Mouse (Mus musculus): ENCODE results near the gene AI597479.
"Not testable (repeated sequence)": the region's sequence is repeated elsewhere in the genome, so short reads cannot be mapped to it uniquely, and the experiment has no call there.

The AI597479 gene

GRCm38 (mm10) chr1:43124726-43125125, 26.2 kb downstream of the AI597479 start:
- DNase-seq (ENCODE audit: low spot score in 2 of 2): no peak

GRCm38 (mm10) chr1:43127196-43127595, 28.7 kb downstream of the AI597479 start:
- DNase-seq (ENCODE audit: low spot score in 2 of 2): no peak

GRCm38 (mm10) chr1:43127820-43128610, 29.5 kb downstream of the AI597479 start:
- no peak for DNase-seq (ENCODE audit: low spot score in 2 of 2)

- no peak for DNase-seq (ENCODE audit: low spot score in 2 of 2)
Measured at GRCm38 (mm10) chr1:43130219-43130981, 31.9 kb downstream of the AI597479 start.

GRCm38 (mm10) chr1:43131591-43131990, 33.1 kb downstream of the AI597479 start:
- no peak for DNase-seq (ENCODE audit: low spot score in 2 of 2)

- not testable (repeated sequence) for DNase-seq (ENCODE audit: low spot score in 2 of 2)
Measured at GRCm38 (mm10) chr1:43136488-43137029, 38.0 kb downstream of the AI597479 start.

- DNase-seq (ENCODE audit: low spot score in 2 of 2): no peak
Measured at GRCm38 (mm10) chr1:43137334-43137733, 38.8 kb downstream of the AI597479 start.

GRCm38 (mm10) chr1:43138268-43138812, 39.8 kb downstream of the AI597479 start:
- no peak for DNase-seq (ENCODE audit: low spot score in 2 of 2)

GRCm38 (mm10) chr1:43139587-43140266, 41.2 kb downstream of the AI597479 start:
- DNase-seq (ENCODE audit: low spot score in 2 of 2): peak; percentile 71 to 89

- peak in 1 of 2 experiments; percentile 34 for DNase-seq (ENCODE audit: low spot score in 2 of 2)
Measured at GRCm38 (mm10) chr1:43141555-43141961, 43.0 kb downstream of the AI597479 start.

GRCm38 (mm10) chr1:43142849-43143248, 44.3 kb downstream of the AI597479 start:
- no peak for DNase-seq (ENCODE audit: low spot score in 2 of 2)

- DNase-seq (ENCODE audit: low spot score in 2 of 2): no peak
Measured at GRCm38 (mm10) chr1:43143284-43143683, 44.8 kb downstream of the AI597479 start.

- DNase-seq (ENCODE audit: low spot score in 2 of 2): no peak
Measured at GRCm38 (mm10) chr1:43143791-43144190, 45.3 kb downstream of the AI597479 start.

- no peak for DNase-seq (ENCODE audit: low spot score in 2 of 2)
Measured at GRCm38 (mm10) chr1:43144338-43144906, 45.9 kb downstream of the AI597479 start.

GRCm38 (mm10) chr1:43145388-43145787, 46.9 kb downstream of the AI597479 start:
- no peak for DNase-seq (ENCODE audit: low spot score in 2 of 2)

GRCm38 (mm10) chr1:43147474-43147873, 49.0 kb downstream of the AI597479 start:
- no peak for DNase-seq (ENCODE audit: low spot score in 2 of 2)

- DNase-seq (ENCODE audit: low spot score in 2 of 2): no peak
Measured at GRCm38 (mm10) chr1:43150225-43150624, 51.7 kb downstream of the AI597479 start.

- DNase-seq (ENCODE audit: low spot score in 2 of 2): no peak
Measured at GRCm38 (mm10) chr1:43152626-43153025, 54.1 kb downstream of the AI597479 start.

GRCm38 (mm10) chr1:43153538-43153937, 55.0 kb downstream of the AI597479 start:
- no peak for DNase-seq (ENCODE audit: low spot score in 2 of 2)

- DNase-seq (ENCODE audit: low spot score in 2 of 2): no peak
Measured at GRCm38 (mm10) chr1:43154491-43154890, 56.0 kb downstream of the AI597479 start.

GRCm38 (mm10) chr1:43157907-43158306, 59.4 kb downstream of the AI597479 start:
- DNase-seq (ENCODE audit: low spot score in 2 of 2): no peak
